Mouse (Mus musculus) embryonic fibroblast, embryonic 13.5 days (primary cell): Measurements from ENCODE around the gene Aip. TPM values are rescaled to one million over a fixed set of nuclear protein-coding genes. Genes with fewer than 3 reads are reported as not detected.
"Not testable (repeated sequence)": the region's sequence is repeated elsewhere in the genome, so short reads cannot be mapped to it uniquely, and the experiment has no call there.

Experiments
- H3K27ac ChIP-seq: 2 replicates; pipeline ENCODE4 v1.5.1; 2012; ENCODE audit warnings: low read length, control low read depth, inconsistent platforms; ENCODE audit not compliant: insufficient read depth
- H3K4me1 ChIP-seq: 2 replicates; pipeline ENCODE4 v1.6.1; 2011; ENCODE audit warnings: low read length; ENCODE audit not compliant: control insufficient read depth, insufficient read depth
- H3K4me3 ChIP-seq: 2 replicates; pipeline ENCODE4 v1.5.1; 2011; ENCODE audit warnings: mild to moderate bottlenecking, control low read depth, low read length; ENCODE audit not compliant: insufficient read depth
- CTCF ChIP-seq: IDR thresholded peaks from 2 replicates; pipeline ENCODE4 v1.5.1; 2011; ENCODE audit warnings: mild to moderate bottlenecking, control low read depth, low read length, moderate library complexity, borderline replicate concordance; ENCODE audit not compliant: insufficient read depth
- POLR2A ChIP-seq: IDR thresholded peaks from 2 replicates; pipeline ENCODE4 v1.6.1; 2011; ENCODE audit warnings: low read depth, mild to moderate bottlenecking, control low read depth, low read length, moderate library complexity
- polyA plus RNA-seq: library from polyadenylated mRNA; stranded (reverse); fragments of >200 nt; gene quantifications from 2 replicates; pipeline ENCODE4 v1.2.4, GENCODE M21; 2011; ENCODE audit warnings: low read depth; ENCODE audit not compliant: missing spikeins, insufficient read length

Gene Aip
- polyA plus RNA-seq, 1 experiment: 72.7 TPM

DNA sequence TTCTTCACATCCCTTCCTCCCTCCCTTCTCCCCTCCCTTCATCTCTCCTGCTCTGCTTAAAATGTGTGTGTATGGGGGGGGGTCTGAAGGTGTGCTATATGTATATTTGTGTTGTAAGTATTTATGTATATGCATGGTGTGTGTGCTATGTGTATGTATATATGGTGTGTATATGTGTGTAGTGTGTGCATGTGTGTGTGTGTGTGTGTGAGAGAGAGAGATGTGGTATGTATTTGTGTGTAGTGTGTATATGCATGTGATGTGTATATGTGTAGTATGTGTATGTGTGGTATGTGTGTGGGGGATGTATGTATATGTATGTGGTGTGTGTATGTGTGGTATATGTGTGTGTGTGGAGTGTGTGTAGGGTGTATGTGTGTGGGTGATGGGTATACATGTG lies 58.8 kb downstream of the Aip start:
- Histone ChIP-seq H3K4me3 (no peak overlapping the region), H3K4me1 (no peaks in the 10 kb centered on the region), H3K27ac (no peak overlapping the region)
- no peak for TF ChIP-seq CTCF
- TF ChIP-seq POLR2A: no peak

DNA sequence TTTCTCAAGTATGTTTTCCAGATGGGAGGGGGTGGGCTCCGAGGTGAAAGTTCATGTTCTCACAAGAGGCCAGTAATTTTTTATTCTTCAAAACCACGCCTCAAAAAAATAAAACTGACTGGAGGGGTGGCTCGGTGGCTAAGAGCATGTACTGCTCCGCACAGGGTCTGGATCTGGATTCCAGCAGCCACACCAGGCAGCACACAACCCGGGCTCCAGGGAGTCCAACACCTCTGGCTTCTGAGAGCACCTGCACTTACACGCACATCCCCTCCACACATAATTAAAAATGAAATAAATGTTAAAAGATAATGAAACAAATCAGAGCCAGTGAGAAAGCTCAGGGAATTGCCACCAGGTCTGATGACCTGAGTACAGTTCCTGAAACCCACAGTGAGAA lies 59.4 kb downstream of the Aip start:
- Histone ChIP-seq H3K4me1 (no peaks in the 10 kb centered on the region), H3K4me3 (no peak overlapping the region), H3K27ac (no peak overlapping the region)
- TF ChIP-seq POLR2A: no peak
- no peak for TF ChIP-seq CTCF

DNA sequence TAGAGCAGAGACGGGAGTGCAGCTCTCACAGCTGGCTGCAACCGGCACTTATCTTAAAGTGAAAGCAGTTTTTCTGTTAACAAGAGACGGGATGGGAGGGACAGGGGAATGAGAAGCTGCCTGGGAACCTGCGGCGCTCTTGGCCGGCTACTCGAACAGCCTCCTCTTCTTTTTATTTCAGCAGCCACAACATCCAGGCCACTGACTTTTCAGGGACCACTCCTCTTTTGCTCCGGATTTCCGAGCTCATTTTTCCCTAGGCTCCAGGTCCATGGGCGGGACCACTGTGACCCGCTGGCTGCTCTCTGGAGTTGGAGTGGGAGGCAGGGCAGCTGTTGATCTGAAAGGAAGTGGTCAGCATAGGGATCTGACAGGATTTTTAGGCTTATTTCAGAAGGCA lies 61.2 kb downstream of the Aip start:
- H3K4me1 ChIP-seq, H3K4me3 ChIP-seq, H3K27ac ChIP-seq: not testable (repeated sequence)

Other genes starting within 250 kb of the Aip start
- gene Tcirg1, start 218.7 kb downstream of the Aip start, polyA plus RNA-seq: 56.8 and 60.7 TPM in 2 replicates
- 97.0 and 108 TPM in 2 replicates for gene Ndufs8, start 213.1 kb downstream of the Aip start, polyA plus RNA-seq
- 3.8 and 4.3 TPM in 2 replicates for gene Aldh3b1, start 196.1 kb downstream of the Aip start, polyA plus RNA-seq
- 34.5 and 44.9 TPM in 2 replicates for gene Unc93b1, start 190.7 kb downstream of the Aip start, polyA plus RNA-seq
- gene Aldh3b3, start 167.2 kb downstream of the Aip start, polyA plus RNA-seq: not detected in 2 replicates
- gene Aldh3b2, start 153.5 kb downstream of the Aip start, polyA plus RNA-seq: not detected in 2 replicates
- gene Acy3, start 139.3 kb downstream of the Aip start, polyA plus RNA-seq: 4.9 and 7.7 TPM in 2 replicates
- gene Tbx10, start 133.1 kb downstream of the Aip start, polyA plus RNA-seq: not detected in 2 replicates
- gene Nudt8, start 125.3 kb downstream of the Aip start, polyA plus RNA-seq: 18.5 and 19.7 TPM in 2 replicates
- 2.1 TPM in 2 replicates for gene Gm49405, start 125.2 kb downstream of the Aip start, polyA plus RNA-seq
- gene Doc2g, start 122.5 kb downstream of the Aip start, polyA plus RNA-seq: 2.1 and 3.2 TPM in 2 replicates
- gene Ndufv1, start 113.1 kb downstream of the Aip start, polyA plus RNA-seq: 64.3 and 74.1 TPM in 2 replicates
- gene Gstp1, start 87.9 kb downstream of the Aip start, polyA plus RNA-seq: 225 and 296 TPM in 2 replicates
- 1.7 and 3.1 TPM in 2 replicates for gene Gstp2, start 79.8 kb downstream of the Aip start, polyA plus RNA-seq
- gene Gstp3, start 66.3 kb downstream of the Aip start, polyA plus RNA-seq: not detected in 2 replicates
- gene Cabp2, start 44.3 kb downstream of the Aip start, polyA plus RNA-seq: not detected in 2 replicates
- gene Cdk2ap2, start 28.7 kb downstream of the Aip start, polyA plus RNA-seq: 25.1 and 32.1 TPM in 2 replicates
- 14.5 and 19.5 TPM in 2 replicates for gene Pitpnm1, start 25.9 kb downstream of the Aip start, polyA plus RNA-seq
- gene Gpr152, start 13.9 kb upstream of the Aip start, polyA plus RNA-seq: not detected in 2 replicates
- gene Cabp4, start 18.2 kb upstream of the Aip start, polyA plus RNA-seq: not detected in 2 replicates
- 143 and 179 TPM in 2 replicates for gene Coro1b, start 22.8 kb upstream of the Aip start, polyA plus RNA-seq
- 0.50 TPM in 1 of 2 replicates, not detected in the other for gene Ptprcap, start 27.7 kb upstream of the Aip start, polyA plus RNA-seq
- 18.7 and 35.9 TPM in 2 replicates for gene Rps6kb2, start 37.5 kb upstream of the Aip start, polyA plus RNA-seq
- 3.3 and 4.4 TPM in 2 replicates for gene Carns1, start 49.6 kb upstream of the Aip start, polyA plus RNA-seq
- gene Tbc1d10c, start 65.4 kb upstream of the Aip start, polyA plus RNA-seq: 0.25 and 0.42 TPM in 2 replicates
- 327 and 340 TPM in 2 replicates for gene Ppp1ca, start 66.2 kb upstream of the Aip start, polyA plus RNA-seq
- 25.5 and 32.3 TPM in 2 replicates for gene Rad9a, start 75.8 kb upstream of the Aip start, polyA plus RNA-seq
- gene Clcf1, start 88.4 kb upstream of the Aip start, polyA plus RNA-seq: 15.2 and 16.8 TPM in 2 replicates
- gene AC109138.7, start 88.5 kb upstream of the Aip start, polyA plus RNA-seq: not detected in 2 replicates
- gene Pold4, start 106.0 kb upstream of the Aip start, polyA plus RNA-seq: 55.2 and 55.8 TPM in 2 replicates
- gene Ssh3, start 143.3 kb upstream of the Aip start, polyA plus RNA-seq: 14.0 and 22.5 TPM in 2 replicates
- gene Ankrd13d, start 157.3 kb upstream of the Aip start, polyA plus RNA-seq: 5.7 and 7.3 TPM in 2 replicates
- 40.5 and 41.6 TPM in 2 replicates for gene Grk2, start 180.4 kb upstream of the Aip start, polyA plus RNA-seq